Mouse (Mus musculus): ENCODE measurements at regions not wholly inside any gene's neighbourhood (a gene's known extent, or its start where the extent isn't known, plus 50 kb on each side); places are given as distances from the start of the nearest gene placed in this dataset.

DNA sequence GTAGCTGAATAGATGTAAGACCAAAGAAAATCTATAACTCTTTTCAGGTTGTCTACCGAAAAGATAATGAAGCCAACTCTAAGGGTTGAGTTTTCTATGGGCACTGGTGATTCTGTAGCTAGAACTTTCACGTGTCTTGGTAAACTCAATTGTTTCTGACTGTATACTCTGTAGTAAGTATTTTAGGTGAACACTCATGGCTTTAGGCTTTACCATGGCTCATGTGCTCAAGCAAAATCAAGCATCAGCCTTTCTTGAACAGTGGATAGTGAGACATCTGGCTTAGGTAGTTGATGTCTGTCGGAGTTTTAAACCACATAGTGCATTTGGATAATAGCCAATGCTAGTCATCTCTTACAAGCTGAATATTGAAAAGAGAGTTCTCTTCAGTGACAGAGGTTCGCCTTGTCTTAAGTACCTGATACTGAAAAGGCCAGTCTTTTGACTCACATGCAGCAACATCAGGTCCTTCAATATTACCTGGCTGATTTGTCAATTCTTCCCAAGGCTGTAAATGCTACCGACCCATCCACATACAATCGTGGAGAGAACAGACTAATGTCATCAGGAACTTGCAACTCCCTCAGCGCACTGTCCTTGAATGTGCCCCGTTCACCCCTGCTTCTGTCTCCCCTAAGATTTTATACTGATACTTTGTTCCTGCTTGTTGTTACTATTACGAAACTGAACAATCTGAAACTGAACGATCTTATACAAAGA is 57.1 kb upstream of the Gpc5 start:
- TF ChIP-seq TAL1 (IDR thresholded peaks at IDR 0.05; ENCODE audit: low read length) (no peak), GATA1 (IDR thresholded peaks at IDR 0.05; ENCODE audit: low read length) (no peak)

Measured in erythroblast, embryonic 14.5 days (primary cell).